Mouse (Mus musculus): ENCODE data around the gene Vps54.

Gene Vps54

DNA sequence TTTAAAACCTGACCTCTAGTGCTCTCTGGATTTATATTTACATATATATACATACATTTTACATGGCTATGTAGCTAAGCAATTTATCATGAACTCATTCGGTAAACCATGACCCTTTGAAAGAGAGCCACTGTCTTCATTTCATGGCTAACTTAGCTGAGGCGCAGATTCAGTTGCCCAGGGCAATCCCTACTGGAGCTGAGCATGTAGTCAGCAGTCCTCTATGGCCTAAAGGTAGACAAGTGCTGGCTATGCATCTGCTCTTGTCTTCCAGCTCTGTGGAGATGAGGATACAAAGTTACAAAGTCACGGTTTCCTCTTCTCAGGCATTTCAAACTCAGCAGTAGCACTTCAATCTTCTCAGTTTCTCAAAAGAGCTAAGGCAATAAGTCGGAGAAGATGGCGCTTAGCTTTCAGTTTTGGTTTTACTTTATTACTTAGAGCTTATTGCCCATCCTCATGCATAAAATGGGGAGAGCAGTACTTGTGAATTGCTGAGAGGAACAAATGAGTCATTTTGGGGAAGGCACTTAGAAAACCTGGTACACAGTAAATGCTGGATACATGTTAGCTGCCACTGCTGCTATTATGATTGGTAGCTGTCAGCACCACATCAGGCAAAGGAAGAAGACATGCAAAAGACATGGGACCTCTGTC is 93.7 kb downstream of the Vps54 start:
- in situ Hi-C loops (cut with MboI; ENCODE audit: low sequenced_read_pairs): no loop called here

DNA sequence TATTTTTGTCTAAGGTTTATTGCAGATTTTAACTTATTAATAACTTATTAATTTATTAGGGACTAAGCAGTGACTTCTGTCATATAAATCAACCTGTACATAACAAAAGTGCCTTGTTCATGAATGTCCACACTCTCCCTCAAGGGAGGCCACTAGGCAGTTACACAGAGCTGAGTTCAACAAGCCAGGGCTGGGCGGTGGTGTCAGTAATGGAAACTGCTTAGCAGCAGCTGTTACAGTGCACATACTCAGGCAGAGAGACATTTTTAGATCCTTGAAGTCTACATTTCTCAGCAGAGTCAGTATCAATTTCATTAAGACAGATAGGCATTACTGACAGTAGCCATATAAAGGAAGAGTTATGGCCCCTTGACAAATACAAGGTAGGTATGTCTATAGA is 98.8 kb downstream of the Vps54 start:
- in situ Hi-C loops (cut with MboI; ENCODE audit: low sequenced_read_pairs): no loop called here

DNA sequence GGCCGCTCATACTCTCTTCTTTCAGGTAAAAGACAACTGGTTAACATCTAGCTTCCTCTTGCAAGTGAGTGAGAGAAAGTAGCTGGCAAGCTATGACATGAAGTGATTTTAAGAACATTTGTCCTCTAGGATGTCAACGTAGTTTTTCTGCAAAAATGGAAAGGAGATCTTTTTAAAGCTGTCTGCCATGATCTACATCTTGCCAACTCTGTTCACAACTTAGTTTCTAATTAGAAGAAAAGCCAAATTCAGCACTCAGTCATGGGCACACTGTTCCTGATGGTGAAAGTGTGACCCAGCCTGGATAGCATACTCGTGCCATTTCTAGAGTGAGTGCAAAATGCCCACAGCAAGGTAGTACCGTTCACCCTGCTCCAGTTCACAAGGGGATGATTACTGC is 100.0 kb downstream of the Vps54 start:
- in situ Hi-C loops (cut with MboI; ENCODE audit: low sequenced_read_pairs): no loop called here

GRCm38 (mm10) chr11:21343490-21343889 is 104.4 kb downstream of the Vps54 start:
- in situ Hi-C loops (cut with MboI; ENCODE audit: low sequenced_read_pairs): no loop called here

DNA sequence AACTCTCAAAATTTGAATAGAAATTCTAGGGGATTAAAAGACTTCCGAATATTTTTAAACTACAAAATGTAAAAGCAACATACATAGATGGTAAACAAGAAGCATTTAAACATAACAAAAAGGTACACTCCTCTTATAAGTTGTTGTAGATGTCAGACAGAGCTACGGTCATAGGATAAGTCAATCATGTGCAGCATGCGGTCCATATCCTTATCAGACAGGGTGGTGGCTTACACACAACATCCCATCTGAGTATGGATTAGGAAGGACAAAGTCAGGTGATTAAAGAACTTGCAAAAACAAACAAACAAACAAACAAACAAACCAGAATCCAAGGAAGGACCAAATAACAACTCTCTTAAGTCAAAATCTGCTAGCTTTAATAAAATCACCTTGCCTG is 106.9 kb downstream of the Vps54 start:
- in situ Hi-C loops (cut with MboI; ENCODE audit: low sequenced_read_pairs): no loop called here

DNA sequence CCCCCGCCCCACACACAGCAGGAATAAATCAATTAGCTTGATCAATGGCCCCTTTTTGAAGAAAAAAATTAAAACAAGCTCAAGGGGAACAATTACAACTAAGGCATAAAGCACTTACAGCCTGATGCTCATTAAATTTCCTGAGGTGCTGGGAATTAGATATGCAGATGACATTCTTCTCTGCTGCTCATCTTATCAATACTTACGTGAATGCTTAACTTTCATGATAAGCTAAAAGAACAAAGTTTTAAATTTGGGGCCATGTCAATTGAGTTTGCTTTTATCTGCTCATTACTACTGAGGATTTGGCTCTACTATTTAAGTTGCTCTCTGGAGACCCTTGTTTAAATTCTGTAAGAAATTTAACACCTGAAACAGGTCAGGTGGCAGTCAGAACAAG is 109.8 kb downstream of the Vps54 start:
- in situ Hi-C loops (cut with MboI; ENCODE audit: low sequenced_read_pairs): no loop called here

- in situ Hi-C loops (cut with MboI; ENCODE audit: low sequenced_read_pairs): no loop called here
Measured at GRCm38 (mm10) chr11:21351296-21351695, 112.2 kb downstream of the Vps54 start.

DNA sequence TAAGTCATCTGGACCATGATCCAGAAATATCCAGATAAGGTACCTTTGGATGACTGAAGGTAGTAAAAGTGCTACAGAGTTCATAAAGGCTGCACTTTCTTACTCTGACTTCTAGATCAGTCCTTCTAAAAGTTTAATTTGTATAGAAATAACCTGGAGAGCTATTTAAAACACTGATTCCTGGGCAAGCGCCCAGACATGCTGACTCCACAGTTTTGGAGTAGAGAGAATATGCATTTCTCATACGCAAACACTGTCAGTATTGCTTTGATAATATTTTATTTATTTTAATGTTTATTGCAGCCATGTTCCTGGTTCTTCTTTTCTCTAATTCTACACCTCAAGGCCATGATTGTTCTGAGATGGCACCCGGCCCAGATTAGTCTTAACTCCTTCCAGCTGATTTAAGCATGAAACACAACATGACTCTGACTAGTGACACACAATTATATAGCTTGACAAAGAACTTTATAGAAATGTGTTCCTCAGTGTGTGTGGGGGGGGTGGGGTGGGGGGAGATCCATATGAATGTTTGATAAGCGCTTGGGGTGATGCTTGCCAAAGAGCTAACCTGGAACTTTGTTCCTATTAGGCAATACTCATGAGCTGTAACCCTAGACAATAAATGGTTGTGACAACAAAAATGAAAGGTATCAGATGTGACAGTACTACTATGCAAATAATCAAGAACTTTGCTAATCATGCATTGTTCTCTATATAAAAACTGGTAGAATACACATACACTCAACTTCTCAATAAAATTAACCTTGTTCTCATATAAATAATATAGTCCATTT is 124.3 kb downstream of the Vps54 start:
- in situ Hi-C loops (cut with MboI; ENCODE audit: low sequenced_read_pairs): no loop called here

DNA sequence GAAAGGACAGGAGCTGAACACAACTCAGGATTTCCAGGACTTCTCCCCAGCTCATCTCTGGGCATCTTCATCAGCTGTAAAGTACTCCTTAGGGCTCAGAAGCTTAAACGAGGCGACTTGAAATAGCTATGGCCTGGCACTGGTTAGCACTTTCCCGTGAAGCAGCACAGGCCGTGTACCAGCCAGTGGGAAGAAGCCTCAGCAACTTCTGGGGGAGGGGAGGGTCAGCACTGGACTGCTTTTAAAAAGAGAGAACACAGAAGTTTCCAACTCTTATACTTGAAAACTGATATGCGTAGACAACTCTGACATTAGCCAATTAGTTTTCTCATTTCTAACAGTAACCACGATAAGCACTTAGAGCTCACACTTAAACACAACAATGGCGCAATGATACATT is 129.4 kb downstream of the Vps54 start:
- in situ Hi-C loops (cut with MboI; ENCODE audit: low sequenced_read_pairs): no loop called here

DNA sequence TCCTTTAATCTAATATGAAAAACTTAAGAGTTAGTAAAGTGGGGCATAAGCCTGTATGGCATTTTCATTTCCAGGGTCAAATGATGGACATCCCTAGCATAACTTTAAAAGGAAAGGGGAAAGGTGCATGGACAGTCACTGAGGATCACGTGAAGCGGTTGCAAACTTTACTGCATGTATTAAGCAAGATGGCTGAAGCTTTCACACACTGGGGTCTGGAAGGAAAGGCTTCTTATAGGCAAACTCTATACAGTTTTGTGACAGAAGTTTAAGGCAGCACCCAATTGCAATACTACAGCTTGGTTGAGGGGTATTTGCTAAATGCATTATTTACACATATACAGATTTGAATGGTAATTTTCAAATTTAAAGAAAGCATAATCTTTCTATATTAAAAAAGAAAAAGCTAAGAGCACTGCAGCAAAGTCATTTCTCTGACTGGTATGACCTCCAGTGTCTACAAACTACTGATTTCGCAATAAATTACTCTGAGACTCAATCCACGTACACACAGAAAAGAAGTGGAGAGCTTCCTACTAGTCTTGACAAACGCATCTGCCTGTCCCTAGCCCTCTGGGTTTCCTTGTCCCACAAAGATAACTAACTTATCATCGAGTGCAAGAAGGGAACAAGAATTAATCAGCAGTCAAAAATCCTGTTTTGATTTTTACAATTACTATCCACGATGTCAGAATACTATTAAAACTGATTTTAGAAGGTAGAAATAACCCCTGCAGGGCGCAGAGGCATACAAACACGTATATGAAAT is 130.4 kb downstream of the Vps54 start:
- in situ Hi-C loops (cut with MboI; ENCODE audit: low sequenced_read_pairs): no loop called here

DNA sequence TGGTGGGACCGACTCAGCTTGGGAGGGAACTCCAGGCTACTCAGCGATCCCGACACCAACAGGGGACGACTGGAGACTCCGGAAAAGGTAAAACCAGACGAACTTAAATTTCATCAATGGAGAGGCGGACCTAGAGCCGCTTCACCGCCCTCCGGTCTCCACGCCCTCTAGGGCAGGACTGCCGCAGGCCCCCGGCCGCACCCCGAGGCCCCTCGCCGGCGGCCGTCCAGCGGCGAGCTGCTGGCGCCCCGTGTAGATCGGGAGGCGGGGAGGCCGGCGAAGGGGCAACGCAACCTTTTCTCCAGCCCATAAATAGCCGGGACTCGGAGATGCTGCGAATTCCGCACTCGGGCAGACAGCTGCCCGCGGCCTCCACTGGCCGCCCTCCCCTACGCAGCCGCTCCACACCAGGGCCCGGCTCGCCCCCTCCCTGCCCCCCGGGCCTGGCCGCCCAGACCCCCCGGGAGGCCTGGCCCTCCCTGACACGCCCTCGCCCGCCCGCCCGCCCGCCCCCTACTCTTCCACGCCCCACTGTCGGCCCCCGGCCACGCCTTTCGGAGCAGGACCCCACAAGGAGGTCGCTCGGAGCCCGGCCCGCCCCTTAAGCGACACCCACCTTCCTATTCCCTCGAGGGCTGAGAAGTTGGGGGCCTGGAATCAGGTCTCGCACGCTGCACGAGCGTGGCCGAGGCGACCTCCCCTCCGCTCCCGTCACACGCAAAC is 131.5 kb downstream of the Vps54 start:
- in situ Hi-C loops (cut with MboI; ENCODE audit: low sequenced_read_pairs): no loop called here
